13 mouse cellular contexts compared by ENCODE assay signal in the genomic region with DNA sequence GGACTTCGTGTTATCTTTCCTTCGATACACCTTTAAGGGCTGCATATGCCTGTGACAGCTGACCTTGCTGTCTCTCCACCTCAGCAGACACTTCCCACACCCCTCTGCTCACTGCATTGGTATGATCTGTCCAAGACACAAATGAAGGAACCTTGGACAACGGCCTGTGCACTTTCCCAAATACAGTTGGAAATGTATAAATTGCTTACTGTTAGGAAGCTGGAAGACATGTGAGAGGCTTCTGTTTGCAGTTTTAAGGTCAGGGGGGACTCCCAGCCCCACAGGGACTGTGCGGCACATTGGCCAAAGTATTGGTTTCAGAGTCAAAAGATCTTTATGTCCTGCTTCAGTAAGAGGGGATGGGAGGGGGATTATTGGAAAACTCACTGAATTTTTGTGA. TPM values are rescaled to one million over a fixed set of nuclear protein-coding genes. Genes with fewer than 3 reads are reported as not detected.
A peak's percentile ranks its signal among the peaks of the same experiment; 100 is the strongest.
DNase-seq lines count a peak whose midpoint lies in the region; ATAC-seq and TF ChIP-seq lines count a peak whose summit lies in the region.
"Had no signal": no experiment of that assay in that cellular context is flagged by ENCODE, and none has a peak within 500 bp of the region (broad histone marks: within the 10 kb centered on the region; RNA-seq: fewer than 3 reads in every experiment).

No protein-coding gene starts in this region.

- DNase-seq in heart, adult 11 months, result no peak
- DNase-seq in layer of hippocampus, adult 2 months (ENCODE audit: low spot score in 2 of 2), result no peak
- DNase-seq in layer of hippocampus, adult 9-11 months, result no peak
- DNase-seq in stomach, postnatal 0 days (ENCODE audit: low spot score), result no peak
- no peak for DNase-seq in testis, postnatal 14 days (ENCODE audit: low spot score)
- no peak for DNase-seq in cerebellum, adult 9-11 months
- DNase-seq: cerebellum, postnatal 25 days; gastrocnemius, postnatal 36 days; heart, postnatal 10 days; lung, postnatal 10 days had no signal

- H3K4me1 ChIP-seq in heart, embryonic 13.5 days, result peaks cover 82% of the 10 kb centered on the region
- peaks cover 31% of the 10 kb centered on the region for H3K4me1 ChIP-seq in stomach, embryonic 15.5 days
- H3K4me1 ChIP-seq in stomach, postnatal 0 days (replicated peaks; ENCODE audit: control insufficient read depth, insufficient read depth), result peaks cover 21% of the 10 kb centered on the region

- no peak overlapping the region for H3K4me2 ChIP-seq in heart, embryonic 13.5 days
- no peak overlapping the region for H3K4me2 ChIP-seq in stomach, embryonic 15.5 days
- H3K4me2 ChIP-seq in stomach, postnatal 0 days (replicated peaks; ENCODE audit: low read depth), result no peak overlapping the region

- no peak for TF ChIP-seq CTCF in layer of hippocampus, adult 2 months (conservative IDR thresholded peaks at IDR 0.05)
- TF ChIP-seq CTCF in stomach, postnatal 0 days (IDR thresholded peaks at IDR 0.05; ENCODE audit: low read depth), result no peak

- no peak for ATAC-seq in heart, embryonic 13.5 days (ENCODE audit: extremely low read depth, insufficient number of reproducible peaks, low FRiP score, low TSS enrichment)
- ATAC-seq in stomach, embryonic 15.5 days (ENCODE audit: insufficient read depth, low FRiP score, low read depth), result no peak
- no peak for ATAC-seq in stomach, postnatal 0 days (ENCODE audit: low FRiP score, low TSS enrichment)

- peak overlapping the region; percentile 53 for H3K9ac ChIP-seq in heart, embryonic 13.5 days
- no peak overlapping the region for H3K9ac ChIP-seq in stomach, embryonic 15.5 days
- H3K9ac ChIP-seq in stomach, postnatal 0 days (ENCODE audit: low read length), result no peak overlapping the region

- peak overlapping the region; percentile 90 for H3K27ac ChIP-seq in heart, embryonic 13.5 days (replicated peaks)
- H3K27ac ChIP-seq in layer of hippocampus, adult 2 months, result peak overlapping the region; percentile 80; the same call in 1 of the 2 replicates
- 0 out of 2 replicates have a peak overlapping the region, but pooled peaks have one; percentile 17 for H3K27ac ChIP-seq in stomach, embryonic 15.5 days
- H3K27ac ChIP-seq in stomach, postnatal 0 days (replicated peaks), result no peak overlapping the region; the same call in 1 of the 2 replicates

- no peak overlapping the region for H3K4me3 ChIP-seq in heart, embryonic 13.5 days
- no peak overlapping the region for H3K4me3 ChIP-seq in layer of hippocampus, adult 2 months
- H3K4me3 ChIP-seq in stomach, embryonic 15.5 days (replicated peaks), result no peak overlapping the region
- H3K4me3 ChIP-seq in stomach, postnatal 0 days (ENCODE audit: low read depth, low read length), result no peak overlapping the region
- H3K4me3 ChIP-seq: midbrain, embryonic 10.5 days had no signal

- H3K9me3 ChIP-seq in heart, embryonic 13.5 days, result no peaks in the 10 kb centered on the region
- no peaks in the 10 kb centered on the region for H3K9me3 ChIP-seq in stomach, embryonic 15.5 days
- no peaks in the 10 kb centered on the region for H3K9me3 ChIP-seq in stomach, postnatal 0 days (ENCODE audit: control insufficient read depth, low read length)
- H3K9me3 ChIP-seq: midbrain, embryonic 10.5 days had no signal

- H3K27me3 ChIP-seq in heart, embryonic 13.5 days (replicated peaks), result no peaks in the 10 kb centered on the region
- H3K27me3 ChIP-seq in stomach, embryonic 15.5 days (replicated peaks), result no peaks in the 10 kb centered on the region
- no peaks in the 10 kb centered on the region for H3K27me3 ChIP-seq in stomach, postnatal 0 days (ENCODE audit: control insufficient read depth, insufficient read depth, low read length)

- H3K36me3 ChIP-seq in heart, embryonic 13.5 days, result peaks cover 22% of the 10 kb centered on the region
- no peaks in the 10 kb centered on the region for H3K36me3 ChIP-seq in stomach, embryonic 15.5 days
- no peaks in the 10 kb centered on the region for H3K36me3 ChIP-seq in stomach, postnatal 0 days (ENCODE audit: control insufficient read depth, insufficient read depth, low read length)

- no peak for TF ChIP-seq EP300 in stomach, postnatal 0 days (optimal IDR thresholded peaks at IDR 0.05)

- WGBS in heart, embryonic 13.5 days, result 56% methylated on average over 4 of the region's 4 CpGs
- 67% methylated on average over 4 of the region's 4 CpGs for WGBS in stomach, embryonic 15.5 days
- 53% methylated on average over 4 of the region's 4 CpGs for WGBS in stomach, postnatal 0 days

RNA-seq across cellular contexts. Expression of a gene that starts 14.0 kb away (rescaled TPM):
- polyA plus RNA-seq in heart, embryonic 13.5 days (2015; fragmentation: Nextera tagmentation; extraction: Ambion mirVana), result 24.9 and 26.9 TPM in 2 replicates
- total RNA-seq in layer of hippocampus, adult 2 months (2021), result 10 to 100 TPM; 25.9 to 30.4 TPM
- 18.2 and 20.9 TPM in 2 replicates for polyA plus RNA-seq in stomach, embryonic 15.5 days (2015; fragmentation: Nextera tagmentation; extraction: Ambion mirVana)
- polyA plus RNA-seq in stomach, postnatal 0 days (2015; fragmentation: Nextera tagmentation; extraction: Ambion mirVana), result 9.3 and 9.4 TPM in 2 replicates
